Mouse (Mus musculus) heart, adult 8-10 months (tissue): ENCODE measurements around the gene Wwp2. TPM values are rescaled to one million over a fixed set of nuclear protein-coding genes. Genes with fewer than 3 reads are reported as not detected.

Experiments used
- DNase-seq: peaks from one replicate; pipeline ENCODE4 v3.0.0; 2022; ENCODE audit warnings: low spot score
- total RNA-seq, 4 experiments: library from RNA; stranded (reverse); gene quantifications; 2 replicates each; pipeline ENCODE4 v1.2.4; 2022

The Wwp2 gene
- total RNA-seq, 4 experiments from 2014 or later, result 22.2 to 25.0 (median 24.2) TPM

DNA sequence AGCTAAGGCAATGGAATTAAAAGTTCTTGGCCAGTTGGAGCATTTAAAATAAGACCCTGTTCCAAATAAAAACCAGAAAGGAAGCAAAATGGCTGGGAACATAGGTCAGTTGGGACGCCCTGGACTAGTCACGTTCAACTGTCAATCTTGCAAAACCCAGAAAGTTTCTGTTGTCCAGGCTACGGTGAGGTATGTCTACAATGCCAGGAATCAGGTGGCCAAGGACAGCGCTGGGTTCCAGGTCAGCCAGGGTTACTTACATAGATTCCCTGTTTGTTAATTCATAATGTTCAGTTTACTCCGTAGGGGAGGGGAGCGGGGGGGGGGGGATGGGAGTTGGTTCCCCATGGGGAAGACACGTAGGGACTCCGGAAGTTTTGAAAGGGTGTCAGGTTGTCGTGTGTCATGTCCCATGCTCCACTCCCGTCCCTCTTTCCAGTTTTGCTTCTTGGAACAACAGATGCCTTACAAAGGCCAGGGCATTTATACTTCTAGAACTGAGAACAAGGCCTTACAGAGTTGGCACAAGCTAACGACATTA, 674 bp upstream of the Wwp2 start:
- no peak for DNase-seq

GRCm38 (mm10) chr8:107436841-107437421, 766 bp downstream of the Wwp2 start:
- no peak for DNase-seq

- DNase-seq, result no peak
These were observed 1.5 kb downstream of the Wwp2 start for GRCm38 (mm10) chr8:107437711-107438110.

- DNase-seq, result no peak
These were observed 3.9 kb downstream of the Wwp2 start for GRCm38 (mm10) chr8:107439880-107440625.

DNA sequence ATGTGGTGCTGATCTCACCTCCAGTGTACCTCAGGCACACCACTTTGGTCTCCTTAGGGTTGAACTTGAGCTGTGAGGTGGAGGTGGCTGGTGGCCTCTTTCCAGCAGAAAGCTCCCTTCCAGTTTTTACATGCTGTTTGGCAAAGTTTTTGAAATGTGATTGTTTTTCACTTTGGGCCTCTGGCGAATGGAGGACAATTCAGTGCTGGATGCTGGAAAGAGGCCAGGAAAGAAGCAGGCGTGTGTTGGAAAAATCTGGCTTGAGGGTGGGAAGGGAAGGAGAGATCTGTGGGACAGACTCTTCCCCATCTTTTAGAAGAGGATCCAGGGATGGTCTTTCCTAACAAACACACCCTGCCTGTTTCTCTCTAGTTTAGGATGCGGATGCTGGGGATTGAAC, 8.5 kb downstream of the Wwp2 start:
- no peak for DNase-seq

DNA sequence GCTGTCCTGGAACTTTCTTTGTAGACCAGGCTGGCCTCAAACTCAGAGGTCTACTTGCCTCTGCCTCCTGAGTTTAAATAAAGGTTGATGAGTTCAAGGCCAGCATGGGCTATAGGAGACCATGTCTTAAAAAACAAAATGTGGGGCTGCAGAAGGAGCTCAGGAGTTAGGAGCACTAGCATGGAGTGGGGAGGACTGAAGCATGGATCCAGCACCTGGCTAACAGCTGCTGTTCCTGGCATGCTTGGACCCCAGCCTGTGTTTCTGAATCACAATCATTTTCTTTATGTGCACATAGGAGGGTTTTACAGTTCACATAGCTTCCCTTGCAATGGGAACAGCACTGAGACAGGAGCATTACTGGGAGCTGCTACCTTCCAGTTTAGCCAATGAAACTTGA, 11.5 kb downstream of the Wwp2 start:
- DNase-seq, result no peak

- DNase-seq, result no peak
These were observed 12.3 kb downstream of the Wwp2 start for GRCm38 (mm10) chr8:107448382-107448889.

DNA sequence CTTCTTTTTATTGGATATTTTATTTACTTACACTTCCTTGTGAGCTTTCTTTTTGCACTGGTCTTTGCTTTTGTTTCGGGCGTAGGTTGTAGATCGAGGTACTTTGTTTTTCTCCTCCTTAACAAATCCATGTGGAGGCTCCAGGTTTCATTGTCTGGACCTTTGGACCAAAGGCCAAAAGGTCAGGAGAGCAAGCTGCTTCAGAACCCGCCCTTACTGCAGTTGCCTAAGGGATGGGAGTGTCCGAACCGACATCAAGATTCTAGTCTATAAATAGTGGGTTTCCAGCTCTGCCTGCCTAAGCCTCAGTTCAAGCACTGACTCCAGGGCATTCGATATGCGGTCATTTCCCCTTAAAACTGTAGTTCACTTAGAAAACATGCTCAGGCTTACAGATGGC, 13.0 kb downstream of the Wwp2 start:
- DNase-seq, result no peak

- DNase-seq, result no peak
These were observed 13.5 kb downstream of the Wwp2 start for GRCm38 (mm10) chr8:107449655-107450054.

DNA sequence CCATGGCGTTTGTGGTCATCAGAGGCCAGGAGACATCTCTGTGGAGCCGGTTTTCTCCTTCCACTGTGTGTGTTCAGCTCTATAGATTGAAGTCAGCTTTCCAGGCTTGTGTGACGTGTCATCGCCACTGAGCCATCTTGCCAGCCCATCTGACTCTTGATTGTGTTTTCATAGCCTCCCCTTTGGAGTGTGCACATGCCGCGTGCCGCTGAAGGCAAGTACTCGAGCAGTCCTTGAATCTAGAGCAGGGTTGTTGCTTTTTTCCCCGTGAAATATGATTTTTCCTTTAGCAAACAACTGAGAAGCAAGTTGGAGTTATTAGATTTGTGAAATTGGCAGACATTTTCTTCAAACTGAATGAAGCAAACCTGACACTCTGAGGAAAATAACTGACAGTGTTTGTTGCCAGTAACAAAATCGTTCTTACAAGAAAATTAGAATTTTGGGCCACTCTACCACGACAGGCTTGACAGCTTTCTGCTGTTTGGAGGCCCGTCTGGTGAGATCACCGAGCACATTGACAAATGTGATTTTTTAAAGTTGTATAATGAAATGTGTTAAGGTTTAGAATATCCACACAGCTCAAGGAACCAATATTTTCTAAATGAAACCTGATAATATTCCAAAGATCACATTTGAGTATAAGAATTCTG, 15.4 kb downstream of the Wwp2 start:
- DNase-seq, result no peak

DNA sequence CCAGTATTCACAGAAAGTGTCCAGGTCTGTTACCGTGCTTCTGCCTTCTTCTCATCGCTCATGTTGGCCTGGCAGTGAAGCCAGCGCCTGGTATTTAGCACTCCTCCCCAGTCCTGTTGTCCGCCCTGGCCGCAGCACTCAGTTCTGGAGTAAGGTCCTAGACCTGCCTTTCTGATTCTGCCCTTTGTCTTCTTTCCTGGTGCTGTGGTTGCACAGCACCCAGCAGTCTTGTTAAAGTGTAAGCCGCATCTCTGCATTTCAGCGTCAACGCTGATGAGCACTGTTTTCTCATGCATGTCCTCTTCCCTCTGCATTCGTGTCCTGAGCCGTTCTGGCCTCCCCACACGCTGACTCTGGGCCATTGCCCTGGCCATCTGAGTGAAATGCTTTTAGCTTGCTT, 17.2 kb downstream of the Wwp2 start:
- DNase-seq, result no peak

GRCm38 (mm10) chr8:107455268-107455667, 19.1 kb downstream of the Wwp2 start:
- peak; percentile 40 for DNase-seq

DNA sequence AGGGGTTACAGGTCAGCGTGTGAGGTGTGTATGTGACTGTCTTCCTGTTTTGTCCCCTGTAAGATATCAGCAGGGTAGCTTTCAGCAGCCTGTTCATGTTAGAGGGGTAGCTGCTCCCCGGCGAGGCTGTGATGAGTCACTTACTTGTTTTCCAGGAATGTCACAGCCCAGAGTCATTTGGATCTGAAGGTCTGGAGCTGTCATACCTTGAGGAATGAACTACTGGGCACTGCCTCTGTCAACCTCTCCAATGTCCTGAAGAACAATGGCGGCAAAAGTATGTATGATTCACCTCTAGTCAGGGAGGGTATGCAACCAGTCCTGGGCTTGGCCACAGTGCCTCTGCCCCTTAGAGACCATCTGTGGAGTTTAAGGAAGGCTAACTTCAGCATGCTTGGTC, 21.6 kb downstream of the Wwp2 start:
- no peak for DNase-seq

- DNase-seq, result no peak
These were observed 22.1 kb downstream of the Wwp2 start for GRCm38 (mm10) chr8:107458281-107458680.

GRCm38 (mm10) chr8:107462423-107462822, 26.3 kb downstream of the Wwp2 start:
- no peak for DNase-seq

DNA sequence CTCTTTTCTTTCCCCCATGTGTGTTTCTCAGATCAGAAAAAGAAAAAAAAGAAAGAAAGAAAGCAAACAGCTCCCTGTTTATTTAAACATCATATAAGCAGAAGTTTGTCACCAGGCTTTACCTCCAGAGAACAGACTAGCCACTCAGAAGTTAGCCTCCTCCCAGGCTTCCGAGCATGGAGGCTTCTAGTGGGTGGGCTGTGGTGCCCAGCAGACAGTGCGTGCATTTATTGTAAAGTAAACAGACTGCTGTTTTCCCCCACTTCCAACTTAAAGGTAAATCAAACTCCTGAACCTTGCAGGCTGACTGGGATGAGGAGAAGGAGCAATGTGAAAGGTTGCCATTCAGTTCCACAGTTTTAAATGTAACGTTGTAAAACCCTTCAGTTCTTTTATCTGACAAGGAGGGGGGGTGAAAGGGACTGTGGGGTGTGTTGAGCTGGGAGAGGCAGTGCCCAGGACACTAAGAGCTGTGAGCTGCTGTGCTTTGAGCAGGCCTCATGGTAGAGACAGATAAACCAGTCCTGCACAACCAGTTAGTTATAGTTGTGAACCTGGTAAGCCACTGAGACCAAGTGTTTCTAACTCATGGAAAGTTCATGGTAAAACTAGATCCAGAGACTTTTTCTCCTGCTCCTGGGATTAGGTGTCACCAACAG, 29.3 kb downstream of the Wwp2 start:
- DNase-seq, result no peak

DNA sequence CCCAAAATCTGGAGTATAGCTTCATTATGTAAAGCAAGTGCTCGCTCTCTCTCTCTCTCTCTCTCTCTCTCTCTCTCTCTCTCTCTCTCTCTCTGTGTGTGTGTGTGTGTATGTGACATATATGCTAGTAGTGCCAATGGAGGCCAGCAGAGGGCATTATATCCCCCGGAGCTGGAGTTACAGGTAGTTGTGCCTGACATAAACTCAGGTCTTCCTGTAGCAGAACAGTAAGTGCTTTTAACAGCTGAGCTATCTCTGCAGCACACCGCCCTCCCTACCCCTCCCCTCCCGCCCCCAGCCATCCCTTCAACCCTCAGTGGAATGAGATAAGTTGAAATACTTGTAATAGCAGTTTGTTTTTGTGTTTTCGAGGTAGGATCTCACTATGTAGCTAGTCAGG, 30.5 kb downstream of the Wwp2 start:
- DNase-seq, result no peak

DNA sequence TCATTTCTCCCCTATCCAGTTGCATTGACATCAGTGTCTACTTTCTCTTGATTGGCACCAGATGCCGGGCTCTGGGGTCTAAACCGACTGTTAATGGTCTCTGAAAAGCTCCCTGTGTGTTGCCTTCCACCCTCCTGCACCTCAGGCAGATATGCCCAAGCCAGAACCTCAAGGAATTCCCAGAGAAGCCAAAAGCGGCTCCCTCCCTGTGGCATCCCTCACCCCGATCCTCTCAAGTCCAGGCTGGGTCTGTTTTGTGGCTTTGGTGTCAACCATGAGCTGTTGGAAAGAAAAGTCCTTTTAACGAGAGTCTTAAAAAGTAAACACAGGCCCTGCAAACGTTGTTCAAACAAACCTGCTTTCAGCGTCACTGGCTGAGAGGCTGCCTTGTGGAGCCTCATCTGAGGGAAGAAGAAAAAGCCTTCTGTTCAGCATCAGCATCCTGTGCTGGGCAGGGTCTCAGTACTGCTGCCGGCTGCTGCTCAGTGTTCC, 32.7 kb downstream of the Wwp2 start:
- no peak for DNase-seq

DNA sequence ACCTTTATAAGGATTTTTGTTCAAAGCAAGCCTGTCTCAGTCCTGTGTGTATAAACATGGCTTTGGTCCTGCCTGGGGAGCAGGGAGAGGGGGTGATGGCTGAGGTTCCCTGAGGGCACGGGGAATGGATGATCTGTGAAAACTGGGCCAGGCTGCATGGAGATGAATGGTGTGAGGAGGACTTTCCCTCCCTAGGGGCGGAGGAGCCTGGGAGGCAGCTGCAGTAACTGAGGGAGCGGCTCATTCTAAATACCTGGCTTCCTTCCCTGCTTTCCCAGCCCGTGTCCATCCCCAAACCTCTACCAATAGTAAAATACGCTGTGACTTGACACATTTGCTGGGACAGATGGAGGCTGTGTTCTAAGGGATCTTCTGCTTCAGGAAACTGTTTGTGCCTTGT, 34.1 kb downstream of the Wwp2 start:
- no peak for DNase-seq

- DNase-seq, result no peak
These were observed 36.4 kb downstream of the Wwp2 start for GRCm38 (mm10) chr8:107472403-107473100.

DNA sequence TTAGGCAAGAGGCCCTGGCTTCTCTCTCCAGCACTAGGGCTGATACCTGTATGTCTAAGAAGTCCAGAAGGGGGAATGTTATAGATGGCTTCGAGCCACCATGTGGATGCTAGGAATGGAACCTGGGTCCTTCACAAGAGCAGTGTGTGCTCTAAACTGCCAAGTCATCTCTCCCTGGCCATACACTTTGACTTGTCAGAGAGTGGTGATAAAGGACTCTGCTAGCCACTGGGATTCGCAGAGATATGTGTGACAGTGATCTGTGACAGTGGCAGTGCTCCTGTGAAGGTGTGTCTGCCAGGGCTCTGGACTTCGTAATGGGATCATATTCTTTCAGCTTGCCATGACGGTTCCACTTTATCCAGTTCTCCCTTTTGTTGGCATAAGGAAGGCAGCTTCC, 37.2 kb downstream of the Wwp2 start:
- no peak for DNase-seq
